Mouse (Mus musculus): Measurements from ENCODE around the gene Actn2. TPM values are rescaled to one million over a fixed set of nuclear protein-coding genes. Genes with fewer than 3 reads are reported as not detected.

The Actn2 gene
- polyA plus RNA-seq, 1 experiment, result not detected

- TF ChIP-seq CTCF (IDR thresholded peaks at IDR 0.05; ENCODE audit: insufficient read depth, low read depth, low read length) (no peak), POLR2A (IDR thresholded peaks at IDR 0.05; ENCODE audit: insufficient read depth, low read depth, low read length) (no peak)
- 94% methylated on average over 12 of the region's 12 CpGs for WGBS
- H3K27ac ChIP-seq (ENCODE audit: insufficient read depth, low read depth, low read length), result no peak overlapping the region
Measured at GRCm38 (mm10) chr13:12308878-12309277, 31.7 kb downstream of the Actn2 start.

GRCm38 (mm10) chr13:12308473-12308872 is 32.1 kb downstream of the Actn2 start:
- Histone ChIP-seq H3K4me3 (ENCODE audit: insufficient read depth, low read depth, low read length) (no peak overlapping the region), H3K27ac (ENCODE audit: insufficient read depth, low read depth, low read length) (no peak overlapping the region), H3K4me1 (ENCODE audit: control insufficient read depth, insufficient read depth, low read length) (peaks cover 3% of the 10 kb centered on the region; the same call in 1 of the 2 replicates)
- WGBS, result 89% methylated on average over 8 of the region's 8 CpGs
- TF ChIP-seq CTCF (IDR thresholded peaks at IDR 0.05; ENCODE audit: insufficient read depth, low read depth, low read length) (no peak), POLR2A (IDR thresholded peaks at IDR 0.05; ENCODE audit: insufficient read depth, low read depth, low read length) (no peak)

More at GRCm38 (mm10) chr13:12308878-12309277, 31.7 kb downstream of the Actn2 start:
- H3K4me1 ChIP-seq (ENCODE audit: control insufficient read depth, insufficient read depth, low read length), result peaks cover 3% of the 10 kb centered on the region; the same call in 1 of the 2 replicates
- H3K4me3 ChIP-seq (ENCODE audit: insufficient read depth, low read depth, low read length), result no peak overlapping the region

GRCm38 (mm10) chr13:12307286-12307685 is 33.3 kb downstream of the Actn2 start:
- no peak for TF ChIP-seq CTCF (IDR thresholded peaks at IDR 0.05; ENCODE audit: insufficient read depth, low read depth, low read length)
- no peak for TF ChIP-seq POLR2A (IDR thresholded peaks at IDR 0.05; ENCODE audit: insufficient read depth, low read depth, low read length)
- Histone ChIP-seq H3K4me1 (ENCODE audit: control insufficient read depth, insufficient read depth, low read length) (peaks cover 3% of the 10 kb centered on the region; the same call in 1 of the 2 replicates), H3K4me3 (ENCODE audit: insufficient read depth, low read depth, low read length) (no peak overlapping the region), H3K27ac (ENCODE audit: insufficient read depth, low read depth, low read length) (no peak overlapping the region)
- 69% methylated on average over 4 of the region's 4 CpGs for WGBS

GRCm38 (mm10) chr13:12305540-12305939 is 35.0 kb downstream of the Actn2 start:
- no peak overlapping the region for H3K27ac ChIP-seq (ENCODE audit: insufficient read depth, low read depth, low read length)
- no peaks in the 10 kb centered on the region for H3K4me1 ChIP-seq (ENCODE audit: control insufficient read depth, insufficient read depth, low read length)
- H3K4me3 ChIP-seq (ENCODE audit: insufficient read depth, low read depth, low read length), result no peak overlapping the region
- 94% methylated on average over 8 of the region's 8 CpGs for WGBS
- TF ChIP-seq POLR2A (IDR thresholded peaks at IDR 0.05; ENCODE audit: insufficient read depth, low read depth, low read length), result no peak
- TF ChIP-seq CTCF (IDR thresholded peaks at IDR 0.05; ENCODE audit: insufficient read depth, low read depth, low read length), result no peak

GRCm38 (mm10) chr13:12304991-12305390 is 35.6 kb downstream of the Actn2 start:
- H3K4me1 ChIP-seq (ENCODE audit: control insufficient read depth, insufficient read depth, low read length), result no peaks in the 10 kb centered on the region
- TF ChIP-seq CTCF (IDR thresholded peaks at IDR 0.05; ENCODE audit: insufficient read depth, low read depth, low read length) (no peak), POLR2A (IDR thresholded peaks at IDR 0.05; ENCODE audit: insufficient read depth, low read depth, low read length) (no peak)
- H3K4me3 ChIP-seq (ENCODE audit: insufficient read depth, low read depth, low read length), result no peak overlapping the region
- H3K27ac ChIP-seq (ENCODE audit: insufficient read depth, low read depth, low read length), result no peak overlapping the region
- 94% methylated on average over 5 of the region's 5 CpGs for WGBS

- Histone ChIP-seq H3K4me1 (ENCODE audit: control insufficient read depth, insufficient read depth, low read length) (no peaks in the 10 kb centered on the region), H3K27ac (ENCODE audit: insufficient read depth, low read depth, low read length) (no peak overlapping the region), H3K4me3 (ENCODE audit: insufficient read depth, low read depth, low read length) (no peak overlapping the region)
- TF ChIP-seq POLR2A (IDR thresholded peaks at IDR 0.05; ENCODE audit: insufficient read depth, low read depth, low read length) (no peak), CTCF (IDR thresholded peaks at IDR 0.05; ENCODE audit: insufficient read depth, low read depth, low read length) (no peak)
- 87% methylated on average over 6 of the region's 6 CpGs for WGBS
Measured at GRCm38 (mm10) chr13:12297777-12298176, 42.8 kb downstream of the Actn2 start.

GRCm38 (mm10) chr13:12296701-12297100 is 43.9 kb downstream of the Actn2 start:
- H3K4me1 ChIP-seq (ENCODE audit: control insufficient read depth, insufficient read depth, low read length), result no peaks in the 10 kb centered on the region
- no peak overlapping the region for H3K27ac ChIP-seq (ENCODE audit: insufficient read depth, low read depth, low read length)
- 68% methylated on average over 3 of the region's 3 CpGs for WGBS
- TF ChIP-seq CTCF (IDR thresholded peaks at IDR 0.05; ENCODE audit: insufficient read depth, low read depth, low read length) (no peak), POLR2A (IDR thresholded peaks at IDR 0.05; ENCODE audit: insufficient read depth, low read depth, low read length) (no peak)
- H3K4me3 ChIP-seq (ENCODE audit: insufficient read depth, low read depth, low read length), result no peak overlapping the region

GRCm38 (mm10) chr13:12293810-12294209 is 46.8 kb downstream of the Actn2 start:
- WGBS, result 83% methylated on average over 7 of the region's 7 CpGs
- Histone ChIP-seq H3K4me1 (ENCODE audit: control insufficient read depth, insufficient read depth, low read length) (no peaks in the 10 kb centered on the region), H3K27ac (ENCODE audit: insufficient read depth, low read depth, low read length) (no peak overlapping the region), H3K4me3 (ENCODE audit: insufficient read depth, low read depth, low read length) (no peak overlapping the region)
- TF ChIP-seq POLR2A (IDR thresholded peaks at IDR 0.05; ENCODE audit: insufficient read depth, low read depth, low read length) (no peak), CTCF (IDR thresholded peaks at IDR 0.05; ENCODE audit: insufficient read depth, low read depth, low read length) (no peak)

GRCm38 (mm10) chr13:12290700-12291099 is 49.9 kb downstream of the Actn2 start:
- Histone ChIP-seq H3K27ac (ENCODE audit: insufficient read depth, low read depth, low read length) (no peak overlapping the region), H3K4me1 (ENCODE audit: control insufficient read depth, insufficient read depth, low read length) (no peaks in the 10 kb centered on the region), H3K4me3 (ENCODE audit: insufficient read depth, low read depth, low read length) (no peak overlapping the region)
- 88% methylated on average over 7 of the region's 7 CpGs for WGBS
- TF ChIP-seq CTCF (IDR thresholded peaks at IDR 0.05; ENCODE audit: insufficient read depth, low read depth, low read length), result no peak
- no peak for TF ChIP-seq POLR2A (IDR thresholded peaks at IDR 0.05; ENCODE audit: insufficient read depth, low read depth, low read length)

- H3K4me3 ChIP-seq (ENCODE audit: insufficient read depth, low read depth, low read length), result no peak overlapping the region
- no peak overlapping the region for H3K27ac ChIP-seq (ENCODE audit: insufficient read depth, low read depth, low read length)
- 90% methylated on average over 11 of the region's 11 CpGs for WGBS
- no peaks in the 10 kb centered on the region for H3K4me1 ChIP-seq (ENCODE audit: control insufficient read depth, insufficient read depth, low read length)
- no peak for TF ChIP-seq POLR2A (IDR thresholded peaks at IDR 0.05; ENCODE audit: insufficient read depth, low read depth, low read length)
- TF ChIP-seq CTCF (IDR thresholded peaks at IDR 0.05; ENCODE audit: insufficient read depth, low read depth, low read length), result no peak
Measured at GRCm38 (mm10) chr13:12284528-12284927, 56.0 kb downstream of the Actn2 start.
